Mouse (Mus musculus) midbrain, embryonic 15.5 days (tissue): ENCODE data around the gene Gatad2b. TPM values are rescaled to one million over a fixed set of nuclear protein-coding genes. Genes with fewer than 3 reads are reported as not detected.

Experiments
- ATAC-seq: fragments of 200-750 bp; cut with Nextera tagmentation; replicated peaks from 2 replicates; pipeline ENCODE4 v1.8.0; 2017; ENCODE audit warnings: moderate TSS enrichment
- H3K27ac ChIP-seq: fragments of 300-500 bp; sonication (generic); 2 replicates; pipeline ENCODE4 v1.5.1; 2015; ENCODE audit warnings: mild to moderate bottlenecking, inconsistent platforms
- H3K27me3 ChIP-seq: fragments of 300-500 bp; sonication (generic); replicated peaks from 2 replicates; pipeline ENCODE4 v1.6.1; 2015; ENCODE audit warnings: inconsistent platforms
- H3K36me3 ChIP-seq: fragments of 300-500 bp; sonication (generic); replicated peaks from 2 replicates; pipeline ENCODE4 v1.6.1; 2015; ENCODE audit warnings: inconsistent platforms
- H3K4me1 ChIP-seq: fragments of 300-500 bp; sonication (generic); 2 replicates; pipeline ENCODE4 v1.6.1; 2015; ENCODE audit warnings: inconsistent platforms
- H3K4me2 ChIP-seq: fragments of 300-500 bp; sonication (generic); 2 replicates; pipeline ENCODE4 v1.6.1; 2015; ENCODE audit warnings: inconsistent platforms, mild to moderate bottlenecking, moderate library complexity
- H3K4me3 ChIP-seq: fragments of 300-500 bp; sonication (generic); 2 replicates; pipeline ENCODE4 v1.5.1; 2015; ENCODE audit warnings: mild to moderate bottlenecking, inconsistent platforms
- H3K9ac ChIP-seq: fragments of 300-500 bp; sonication (generic); 2 replicates; pipeline ENCODE4 v1.6.1; 2015; ENCODE audit warnings: mild to moderate bottlenecking, inconsistent platforms
- H3K9me3 ChIP-seq: fragments of 300-500 bp; sonication (generic); 2 replicates; pipeline ENCODE4 v1.6.1; 2016; ENCODE audit warnings: inconsistent platforms
- WGBS: fragments of 180-500 bp; shearing (Covaris S2); methylation state at CpG from one replicate; pipeline ENCODE4 v1.1.7; 2015; ENCODE audit warnings: mixed read lengths; 5-methylcytosine and 5-hydroxymethylcytosine counted together
- polyA plus RNA-seq: library from polyadenylated mRNA; unstranded; fragments of >200 nt; fragmentation: Nextera tagmentation; extraction: Ambion mirVana; gene quantifications from 2 replicates; pipeline ENCODE4 v1.2.1, GENCODE M21; 2015

The Gatad2b gene
- polyA plus RNA-seq, 1 experiment from 2014 or later: 14.5 TPM

GRCm38 (mm10) chr3:90391004-90391403 lies 98.0 kb downstream of the Gatad2b start:
- no peaks in the 10 kb centered on the region for H3K27me3 ChIP-seq
- H3K36me3 ChIP-seq: peaks cover 21% of the 10 kb centered on the region
- H3K9ac ChIP-seq: no peak overlapping the region
- H3K27ac ChIP-seq: peak overlapping the region; percentile 94; the same call in 1 of the 2 replicates
- H3K9me3 ChIP-seq: no peaks in the 10 kb centered on the region
- peaks cover 33% of the 10 kb centered on the region for H3K4me1 ChIP-seq
- H3K4me3 ChIP-seq: no peak overlapping the region
- 72% methylated on average over 4 of the region's 4 CpGs for WGBS
- ATAC-seq: no peak
- no peak overlapping the region for H3K4me2 ChIP-seq

- Histone ChIP-seq H3K4me3 (no peak overlapping the region), H3K4me2 (no peak overlapping the region), H3K9me3 (no peaks in the 10 kb centered on the region), H3K9ac (no peak overlapping the region), H3K4me1 (peaks cover 29% of the 10 kb centered on the region), H3K27ac (no peak overlapping the region), H3K36me3 (peaks cover 21% of the 10 kb centered on the region), H3K27me3 (no peaks in the 10 kb centered on the region)
- 91% methylated on average over 8 of the region's 8 CpGs for WGBS
- no peak for ATAC-seq
Measured at GRCm38 (mm10) chr3:90391941-90392340, 99.0 kb downstream of the Gatad2b start.

DNA sequence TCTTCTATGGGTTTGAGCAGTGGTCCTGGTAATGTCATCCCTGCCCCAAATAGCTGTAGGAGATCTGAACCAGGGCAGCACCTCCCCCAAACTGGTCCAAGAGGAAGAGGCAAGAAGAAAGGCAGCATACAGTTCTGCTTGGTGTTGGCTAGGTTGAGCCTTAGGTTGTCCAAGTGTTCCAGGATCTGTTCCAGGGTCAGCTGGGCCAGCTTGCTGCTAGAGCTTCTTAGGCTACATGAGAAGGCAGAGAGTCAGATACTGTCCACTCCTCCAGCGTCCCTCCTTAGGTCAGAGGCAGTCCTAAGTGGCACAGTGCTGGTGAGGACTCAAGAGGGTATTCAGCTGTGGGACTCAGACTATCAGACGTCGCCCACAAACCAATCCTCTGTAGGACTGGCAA lies 99.7 kb downstream of the Gatad2b start:
- H3K9me3 ChIP-seq: no peaks in the 10 kb centered on the region
- H3K27me3 ChIP-seq: no peaks in the 10 kb centered on the region
- no peak overlapping the region for H3K27ac ChIP-seq
- 85% methylated on average over 3 of the region's 3 CpGs for WGBS
- peaks cover 21% of the 10 kb centered on the region for H3K36me3 ChIP-seq
- ATAC-seq: no peak
- H3K9ac ChIP-seq: no peak overlapping the region
- H3K4me1 ChIP-seq: peaks cover 22% of the 10 kb centered on the region
- H3K4me3 ChIP-seq: no peak overlapping the region
- no peak overlapping the region for H3K4me2 ChIP-seq

GRCm38 (mm10) chr3:90395629-90396028 lies 102.7 kb downstream of the Gatad2b start:
- Histone ChIP-seq H3K27me3 (no peaks in the 10 kb centered on the region), H3K4me3 (no peak overlapping the region), H3K9me3 (no peaks in the 10 kb centered on the region), H3K9ac (no peak overlapping the region), H3K36me3 (peaks cover 37% of the 10 kb centered on the region), H3K4me1 (peaks cover 2% of the 10 kb centered on the region), H3K27ac (no peak overlapping the region), H3K4me2 (no peak overlapping the region)
- 94% methylated on average over 3 of the region's 3 CpGs for WGBS
- no peak for ATAC-seq

- Histone ChIP-seq H3K9ac (no peak overlapping the region), H3K4me1 (no peaks in the 10 kb centered on the region), H3K27me3 (no peaks in the 10 kb centered on the region), H3K4me3 (no peak overlapping the region), H3K27ac (no peak overlapping the region), H3K36me3 (peaks cover 56% of the 10 kb centered on the region), H3K4me2 (no peak overlapping the region), H3K9me3 (no peaks in the 10 kb centered on the region)
- no peak for ATAC-seq
- 79% methylated on average over 4 of the region's 4 CpGs for WGBS
Measured at GRCm38 (mm10) chr3:90400993-90401392, 108.0 kb downstream of the Gatad2b start.

- H3K4me1 ChIP-seq: no peaks in the 10 kb centered on the region
- H3K4me3 ChIP-seq: no peak overlapping the region
- H3K27ac ChIP-seq: no peak overlapping the region
- no peaks in the 10 kb centered on the region for H3K9me3 ChIP-seq
- ATAC-seq: no peak
- peaks cover 77% of the 10 kb centered on the region for H3K36me3 ChIP-seq
- H3K9ac ChIP-seq: no peak overlapping the region
- no peaks in the 10 kb centered on the region for H3K27me3 ChIP-seq
- H3K4me2 ChIP-seq: no peak overlapping the region
- 85% methylated on average over 3 of the region's 3 CpGs for WGBS
Measured at GRCm38 (mm10) chr3:90404121-90404520, 111.1 kb downstream of the Gatad2b start.

GRCm38 (mm10) chr3:90404609-90405008 lies 111.6 kb downstream of the Gatad2b start:
- Histone ChIP-seq H3K4me2 (no peak overlapping the region), H3K4me3 (no peak overlapping the region), H3K27ac (no peak overlapping the region), H3K4me1 (no peaks in the 10 kb centered on the region), H3K36me3 (peaks cover 79% of the 10 kb centered on the region), H3K27me3 (no peaks in the 10 kb centered on the region), H3K9me3 (no peaks in the 10 kb centered on the region), H3K9ac (no peak overlapping the region)
- no peak for ATAC-seq
- WGBS: 92% methylated on average over 4 of the region's 4 CpGs

GRCm38 (mm10) chr3:90406414-90406813 lies 113.4 kb downstream of the Gatad2b start:
- Histone ChIP-seq H3K4me3 (no peak overlapping the region), H3K4me2 (no peak overlapping the region), H3K9me3 (no peaks in the 10 kb centered on the region), H3K9ac (no peak overlapping the region), H3K27ac (no peak overlapping the region), H3K27me3 (no peaks in the 10 kb centered on the region), H3K36me3 (peaks cover 74% of the 10 kb centered on the region), H3K4me1 (no peaks in the 10 kb centered on the region)
- WGBS: 100% methylated on average over 5 of the region's 5 CpGs
- no peak for ATAC-seq

GRCm38 (mm10) chr3:90408721-90409120 lies 115.7 kb downstream of the Gatad2b start:
- no peak overlapping the region for H3K27ac ChIP-seq
- H3K4me3 ChIP-seq: no peak overlapping the region
- H3K36me3 ChIP-seq: peaks cover 54% of the 10 kb centered on the region
- H3K4me1 ChIP-seq: no peaks in the 10 kb centered on the region
- no peak overlapping the region for H3K9ac ChIP-seq
- H3K27me3 ChIP-seq: no peaks in the 10 kb centered on the region
- WGBS: 90% methylated on average over 3 of the region's 3 CpGs
- ATAC-seq: no peak
- H3K9me3 ChIP-seq: no peaks in the 10 kb centered on the region
- no peak overlapping the region for H3K4me2 ChIP-seq

- Histone ChIP-seq H3K4me2 (no peak overlapping the region), H3K4me3 (no peak overlapping the region), H3K27ac (no peak overlapping the region), H3K9me3 (no peaks in the 10 kb centered on the region), H3K9ac (no peak overlapping the region), H3K4me1 (no peaks in the 10 kb centered on the region), H3K27me3 (no peaks in the 10 kb centered on the region), H3K36me3 (peaks cover 49% of the 10 kb centered on the region)
- WGBS: 55% methylated on average over 5 of the region's 5 CpGs
- no peak; the same call in 1 of the 2 replicates for ATAC-seq
Measured at GRCm38 (mm10) chr3:90412312-90413010, 119.5 kb downstream of the Gatad2b start.

GRCm38 (mm10) chr3:90413011-90413396 lies 120.0 kb downstream of the Gatad2b start:
- Histone ChIP-seq H3K9me3 (no peaks in the 10 kb centered on the region), H3K27ac (no peak overlapping the region), H3K4me1 (no peaks in the 10 kb centered on the region), H3K36me3 (peaks cover 49% of the 10 kb centered on the region), H3K9ac (no peak overlapping the region), H3K4me3 (no peak overlapping the region), H3K4me2 (no peak overlapping the region), H3K27me3 (no peaks in the 10 kb centered on the region)
- no peak for ATAC-seq
- 77% methylated on average over 3 of the region's 3 CpGs for WGBS
